Mouse (Mus musculus) G1E (cell line): Measurements from ENCODE around the gene Hoxa3.

ENCODE experiments used
- CTCF ChIP-seq: IDR thresholded peaks from 2 replicates; pipeline ENCODE4 v1.5.1; 2012; ENCODE audit warnings: low read depth, low read length, inconsistent platforms, mixed read lengths
- GATA1 ChIP-seq: IDR thresholded peaks from 2 replicates; pipeline ENCODE4 v1.6.1; 2012; ENCODE audit warnings: borderline replicate concordance, low read length, inconsistent platforms, mixed read lengths
- GATA2 ChIP-seq: IDR thresholded peaks from 2 replicates; pipeline ENCODE4 v1.6.1; 2012; ENCODE audit warnings: low read depth, low read length, inconsistent platforms, borderline replicate concordance
- POLR2AphosphoS5 ChIP-seq: IDR thresholded peaks from 2 replicates; pipeline ENCODE4 v1.6.1; 2012; ENCODE audit warnings: low read depth, low read length, inconsistent platforms; ENCODE audit not compliant: insufficient replicate concordance
- TAL1 ChIP-seq: conservative IDR thresholded peaks from 2 replicates; pipeline ENCODE4 v1.6.1; 2012; ENCODE audit warnings: low read depth, low read length, inconsistent platforms, mixed read lengths

DNA sequence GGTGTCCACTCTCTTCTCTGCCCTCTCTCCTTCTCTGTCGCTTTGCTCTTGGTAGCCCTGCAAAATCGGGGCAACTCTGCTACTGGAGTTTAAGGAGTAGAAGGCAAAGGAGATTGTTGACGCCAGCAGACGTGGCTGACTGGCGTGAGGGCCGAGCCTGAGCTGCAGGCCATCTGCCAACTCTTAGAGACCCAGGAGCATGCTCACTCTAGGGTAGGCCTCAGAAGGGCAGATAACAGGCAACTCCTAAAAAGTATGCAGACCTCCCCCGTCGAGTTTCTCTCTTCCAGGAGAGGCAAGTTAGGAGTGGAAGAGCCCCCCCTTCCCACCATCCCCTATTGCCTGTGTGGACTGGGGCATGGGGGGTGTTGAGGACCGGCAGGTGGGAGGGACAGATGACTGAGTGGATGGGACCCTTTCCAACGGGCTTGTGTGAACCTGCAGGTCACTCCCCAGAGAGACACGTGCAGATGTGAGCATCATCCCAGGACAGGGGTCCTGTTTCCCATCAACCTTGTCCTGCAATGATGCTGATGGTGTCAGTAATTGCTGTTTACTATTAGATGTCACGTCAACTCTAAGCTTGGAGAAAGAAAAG lies 53.9 kb downstream of the Hoxa3 start:
- no peak for TF ChIP-seq TAL1
- no peak for TF ChIP-seq CTCF
- no peak for TF ChIP-seq GATA2
- TF ChIP-seq GATA1 = no peak
- no peak for TF ChIP-seq POLR2AphosphoS5
